Mouse (Mus musculus): ENCODE measurements around the gene Gas2l3.

Gas2l3 gene

GRCm38 (mm10) chr10:89443115-89443622, 598 bp downstream of the Gas2l3 start:
- DNase-seq (ENCODE audit: low spot score) = peak; percentile 42

GRCm38 (mm10) chr10:89442640-89443039, 1.1 kb downstream of the Gas2l3 start:
- no peak for DNase-seq (ENCODE audit: low spot score)

- DNase-seq (ENCODE audit: low spot score) = no peak
Measured at GRCm38 (mm10) chr10:89441961-89442360, 1.8 kb downstream of the Gas2l3 start.

DNA sequence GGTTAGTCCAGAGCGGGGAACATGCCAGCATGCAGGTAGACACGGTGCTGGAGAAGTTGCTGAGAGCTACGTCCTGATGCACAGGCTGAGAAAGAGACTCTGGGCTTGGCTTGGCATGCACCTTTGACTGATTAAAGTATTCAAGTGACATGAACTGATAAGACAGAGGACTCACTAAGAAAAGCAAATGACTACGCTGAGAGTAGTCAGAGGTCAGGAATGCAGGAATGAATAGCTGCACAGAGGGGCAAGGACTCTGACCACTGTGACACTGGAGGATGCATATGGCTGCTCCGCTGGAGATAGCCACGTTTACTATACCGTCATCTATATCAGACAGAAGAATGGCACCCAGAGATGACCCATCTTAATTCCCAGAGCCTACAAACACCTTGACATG, 4.4 kb downstream of the Gas2l3 start:
- no peak for DNase-seq (ENCODE audit: low spot score)

GRCm38 (mm10) chr10:89437996-89438395, 5.8 kb downstream of the Gas2l3 start:
- DNase-seq (ENCODE audit: low spot score) = no peak

DNA sequence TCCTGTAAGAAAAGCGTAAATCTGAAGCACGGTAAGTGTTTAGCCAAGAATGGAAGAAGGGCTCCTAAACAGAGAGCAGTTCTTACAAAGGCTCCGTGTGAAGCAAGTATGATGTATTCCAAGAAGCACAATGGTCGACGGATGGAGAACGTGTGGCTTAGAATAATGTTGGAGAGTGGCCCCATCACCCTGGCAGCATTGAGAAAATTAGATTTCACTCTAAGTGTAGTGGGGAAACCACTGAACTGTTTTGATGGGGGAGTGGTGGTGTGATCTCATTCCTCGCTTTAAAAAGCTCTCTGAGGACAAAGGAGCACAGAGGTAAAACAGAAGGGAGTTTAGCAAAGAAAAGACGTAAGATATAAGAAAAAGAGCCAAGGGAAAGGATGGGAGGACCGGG, 6.3 kb downstream of the Gas2l3 start:
- no peak for DNase-seq (ENCODE audit: low spot score)

GRCm38 (mm10) chr10:89435920-89436319, 7.8 kb downstream of the Gas2l3 start:
- DNase-seq (ENCODE audit: low spot score) = no peak

- no peak for DNase-seq (ENCODE audit: low spot score)
Measured at GRCm38 (mm10) chr10:89435413-89435812, 8.4 kb downstream of the Gas2l3 start.

- DNase-seq (ENCODE audit: low spot score) = no peak
Measured at GRCm38 (mm10) chr10:89434509-89435210, 9.1 kb downstream of the Gas2l3 start.

DNA sequence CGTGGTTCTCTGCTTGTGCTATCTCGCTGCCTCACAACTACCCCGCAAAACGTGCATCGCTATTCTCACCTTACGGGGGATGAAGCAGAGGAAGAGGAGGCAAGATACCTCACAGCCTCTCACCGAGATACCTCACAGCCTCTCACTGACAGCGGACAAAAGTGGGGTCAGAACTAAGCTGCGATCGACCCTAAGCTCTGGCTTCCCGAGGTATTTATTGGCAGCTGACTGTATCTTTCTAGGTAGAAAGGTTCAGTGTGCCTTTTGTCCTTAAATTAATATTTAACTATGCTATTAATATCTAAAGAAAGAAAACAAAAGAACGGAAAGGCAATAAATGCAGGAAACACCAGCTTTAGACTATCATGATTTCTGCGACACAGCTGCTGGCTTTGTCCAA, 11.0 kb downstream of the Gas2l3 start:
- no peak for DNase-seq (ENCODE audit: low spot score)

- DNase-seq (ENCODE audit: low spot score) = no peak
Measured at GRCm38 (mm10) chr10:89430751-89431150, 13.0 kb downstream of the Gas2l3 start.

DNA sequence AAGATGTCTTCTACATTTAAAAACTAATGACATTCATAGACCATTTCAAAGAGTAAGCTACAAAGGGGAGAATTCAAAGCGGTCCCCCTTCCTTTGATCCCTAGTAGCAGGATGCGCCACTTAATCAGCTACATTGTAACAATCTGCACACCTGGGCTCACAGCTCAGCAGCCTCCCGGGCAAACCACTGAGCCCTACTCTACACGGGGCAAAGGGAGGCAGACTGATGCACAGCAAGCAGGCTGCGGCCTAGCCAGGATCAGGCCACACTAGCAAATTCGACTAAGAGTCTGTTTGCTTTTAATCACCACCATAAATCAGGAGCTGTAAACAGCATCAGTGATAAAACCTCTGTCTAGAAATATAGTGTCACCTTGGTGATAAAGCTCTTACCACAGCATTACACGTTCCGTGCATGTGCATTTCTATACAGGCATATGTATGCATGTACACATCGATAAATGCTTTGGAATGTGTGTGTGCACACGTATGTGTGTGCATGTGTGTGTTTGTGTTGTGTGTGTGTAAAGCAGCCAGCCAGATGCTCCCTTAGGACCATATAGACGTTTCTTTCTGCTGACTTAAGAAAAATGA, 18.9 kb downstream of the Gas2l3 start:
- no peak for DNase-seq (ENCODE audit: low spot score)

- DNase-seq (ENCODE audit: low spot score) = no peak
Measured at GRCm38 (mm10) chr10:89424217-89424616, 19.6 kb downstream of the Gas2l3 start.

DNA sequence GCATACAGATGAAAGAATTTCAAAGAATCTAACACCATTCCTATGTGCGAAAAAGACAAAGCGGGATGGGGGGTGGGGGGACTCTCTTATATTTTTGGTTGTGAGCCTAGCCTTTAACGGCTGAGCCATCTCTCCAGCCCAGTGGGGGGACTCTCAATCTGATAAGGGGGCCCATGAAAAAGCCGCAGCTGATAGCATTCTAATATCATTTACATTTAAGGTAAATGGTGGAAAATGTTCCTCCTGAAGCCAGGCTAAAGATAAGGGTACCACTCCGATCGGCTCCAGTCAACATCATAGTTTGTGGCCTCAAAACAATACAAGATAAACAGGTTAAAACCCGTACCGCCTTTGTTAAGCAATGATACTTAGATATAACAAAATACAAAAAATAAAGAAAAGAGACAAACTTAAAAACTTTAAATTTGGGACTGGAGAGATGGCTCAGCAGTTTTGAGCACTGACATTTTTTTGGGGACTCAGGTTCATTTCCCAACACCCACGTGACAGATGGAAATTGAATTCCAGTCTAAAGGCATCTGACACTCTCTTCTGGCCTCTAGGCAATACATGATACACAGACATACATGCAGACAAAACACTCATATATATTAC, 20.5 kb downstream of the Gas2l3 start:
- no peak for DNase-seq (ENCODE audit: low spot score)

DNA sequence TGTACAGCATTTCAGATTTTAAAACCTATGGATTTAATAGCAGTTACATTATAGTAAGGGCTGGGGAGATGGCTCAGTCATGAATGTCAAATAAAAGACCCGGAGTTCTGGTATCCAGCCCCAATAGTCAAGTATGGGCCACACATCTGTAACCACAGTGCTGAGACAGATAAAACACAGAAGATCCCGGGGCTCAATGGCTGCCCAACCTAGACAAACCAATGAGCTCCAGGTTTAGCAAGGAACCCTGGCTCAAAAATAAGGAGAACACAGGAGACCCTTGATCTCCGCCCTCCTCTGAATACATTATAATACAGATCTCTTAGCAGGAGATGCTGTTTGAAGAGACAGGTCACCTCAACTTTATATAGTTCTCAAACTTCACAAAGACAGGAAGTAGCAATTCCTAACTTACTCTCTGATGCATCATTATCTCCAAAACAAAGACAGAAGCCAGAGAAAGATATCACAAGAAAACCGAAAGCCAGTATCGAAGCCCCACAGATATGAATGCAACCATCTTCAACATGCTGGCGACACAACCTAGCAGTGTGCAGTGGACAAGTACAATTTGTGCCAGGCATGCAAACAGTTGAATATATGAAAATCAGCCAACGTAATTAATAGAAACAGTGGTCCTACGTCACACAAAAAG, 21.1 kb downstream of the Gas2l3 start:
- DNase-seq (ENCODE audit: low spot score) = no peak

- DNase-seq (ENCODE audit: low spot score) = no peak
Measured at GRCm38 (mm10) chr10:89417966-89418365, 25.8 kb downstream of the Gas2l3 start.

GRCm38 (mm10) chr10:89415478-89415877, 28.3 kb downstream of the Gas2l3 start:
- no peak for DNase-seq (ENCODE audit: low spot score)

DNA sequence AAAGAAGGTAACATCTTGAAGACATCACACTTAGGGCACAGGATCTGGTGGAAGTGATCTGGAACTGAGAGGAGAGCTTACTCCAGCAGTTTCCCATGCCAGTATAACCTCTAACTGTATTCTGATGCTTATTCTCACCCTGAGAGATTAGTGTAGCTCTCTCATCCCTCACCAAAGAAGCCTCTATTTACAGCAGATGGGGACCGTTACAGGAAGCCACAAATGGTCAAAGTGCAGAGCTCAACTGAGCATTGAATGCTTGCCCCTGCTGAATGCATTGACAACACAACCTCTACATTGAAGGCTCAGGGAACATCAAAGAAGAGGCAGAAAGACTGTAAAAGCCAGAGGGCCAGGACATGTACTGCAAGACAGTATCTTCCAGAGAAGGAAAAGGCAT, 36.2 kb downstream of the Gas2l3 start:
- DNase-seq (ENCODE audit: low spot score) = no peak

GRCm38 (mm10) chr10:89406733-89407484, 36.9 kb downstream of the Gas2l3 start:
- no peak for DNase-seq (ENCODE audit: low spot score)

DNA sequence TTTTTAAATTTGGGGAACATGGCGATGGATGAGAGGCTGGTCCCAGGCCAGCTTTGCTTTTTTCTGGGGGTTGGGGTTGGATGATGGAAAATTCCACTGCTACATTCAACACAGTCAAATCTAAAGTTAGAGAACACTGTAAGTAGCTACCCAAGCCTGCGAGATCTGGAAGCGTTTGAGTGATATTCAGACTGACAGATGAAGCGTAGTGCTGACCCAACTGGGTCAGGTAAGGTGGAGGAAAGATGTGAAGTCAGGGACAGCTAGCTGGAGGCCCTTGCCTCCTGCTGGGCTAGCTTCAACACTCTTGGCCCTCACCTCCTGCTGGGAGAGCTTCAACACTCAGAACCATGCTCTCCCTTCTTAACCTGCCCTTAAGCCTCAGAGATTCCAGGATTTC, 38.8 kb downstream of the Gas2l3 start:
- no peak for DNase-seq (ENCODE audit: low spot score)

GRCm38 (mm10) chr10:89400674-89401336, 43.0 kb downstream of the Gas2l3 start:
- no peak for DNase-seq (ENCODE audit: low spot score)

- peak; percentile 28 for DNase-seq (ENCODE audit: low spot score)
Measured at GRCm38 (mm10) chr10:89395823-89396222, 47.9 kb downstream of the Gas2l3 start.
